Mouse (Mus musculus): Measurements from ENCODE around the gene Ascc3.

DNA sequence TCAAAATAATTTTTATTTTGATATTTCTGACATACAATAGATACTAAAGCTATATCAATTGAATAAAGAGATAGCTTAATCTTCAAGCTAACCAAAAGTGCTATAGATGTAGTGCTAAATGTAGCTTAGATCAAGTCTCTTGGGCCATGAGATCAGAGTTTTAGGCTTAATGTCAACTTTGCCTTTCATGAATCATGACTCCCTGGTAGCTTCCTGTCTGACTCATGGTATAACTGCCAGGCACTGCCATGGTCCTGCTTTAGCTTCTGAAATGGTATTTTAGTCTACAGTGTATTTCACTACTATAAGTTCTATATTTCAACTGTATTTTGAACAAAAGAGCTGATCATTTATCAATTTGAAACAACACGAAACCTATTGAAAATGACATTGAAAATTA lies 5.9 kb upstream of the Ascc3 start:
- no peak for TF ChIP-seq CTCF (IDR thresholded peaks at IDR 0.05; ENCODE audit: insufficient read depth, low read depth, low read length)
- no peak for TF ChIP-seq POLR2A (IDR thresholded peaks at IDR 0.05; ENCODE audit: insufficient read depth, low read depth, low read length)
